Mouse (Mus musculus): ENCODE data around the gene Six5.

DNA sequence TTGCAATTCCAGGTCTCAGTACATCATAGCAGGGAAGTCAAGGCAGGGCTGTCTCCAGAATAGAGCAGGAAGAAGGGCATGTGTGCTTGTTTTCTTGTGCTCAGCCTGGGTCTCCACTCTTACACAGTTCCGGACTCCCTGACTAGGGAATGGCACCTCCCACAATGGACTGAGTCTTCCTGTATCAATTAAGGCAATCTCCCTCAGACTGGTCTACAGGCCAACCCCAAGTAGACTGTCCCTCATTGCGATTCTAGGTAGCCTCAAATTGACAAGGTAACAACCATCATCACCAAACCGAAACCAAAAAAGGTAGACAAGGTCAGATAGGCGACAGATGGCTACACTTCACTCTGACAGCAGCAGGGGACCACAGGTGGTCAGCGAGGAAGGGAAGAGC, 19.2 kb upstream of the Six5 start:
- TF ChIP-seq POLR2A (IDR thresholded peaks at IDR 0.05; ENCODE audit: low read depth, low read length) (no peak), CTCF (conservative IDR thresholded peaks at IDR 0.05; ENCODE audit: insufficient read depth, insufficient read length, low read depth, low read length) (no peak)

Data from kidney, adult 2 months (tissue).